Mouse (Mus musculus) kidney, adult 2 months (tissue): Measurements from ENCODE around the gene Mink1.

Experiments used
- CTCF ChIP-seq: fragments of 200-500 bp; conservative IDR thresholded peaks from 2 replicates; pipeline ENCODE4 v1.5.1; 2011; ENCODE audit warnings: low read depth, mild to moderate bottlenecking, control low read depth, low read length, moderate library complexity, mixed read lengths; ENCODE audit not compliant: insufficient read depth, insufficient read length
- POLR2A ChIP-seq: fragments of 200-500 bp; IDR thresholded peaks from one replicate; pipeline ENCODE4 v1.6.1; 2011; ENCODE audit warnings: low read depth, low read length, control low read depth

GRCm38 (mm10) chr11:70655571-70656455 lies 93.1 kb downstream of the Mink1 start:
- TF ChIP-seq POLR2A (no peak), CTCF (no peak)
